Mouse (Mus musculus) ovary, postnatal 36 days (tissue): ENCODE results near the gene Nelfe.
A peak's percentile ranks its signal among the peaks of the same experiment; 100 is the strongest.
"Not testable (repeated sequence)": the region's sequence is repeated elsewhere in the genome, so short reads cannot be mapped to it uniquely, and the experiment has no call there.

Source experiments
- DNase-seq: peaks from one replicate; pipeline ENCODE4 v3.0.0; 2022; ENCODE audit warnings: low spot score, mixed read lengths

Nelfe gene

DNA sequence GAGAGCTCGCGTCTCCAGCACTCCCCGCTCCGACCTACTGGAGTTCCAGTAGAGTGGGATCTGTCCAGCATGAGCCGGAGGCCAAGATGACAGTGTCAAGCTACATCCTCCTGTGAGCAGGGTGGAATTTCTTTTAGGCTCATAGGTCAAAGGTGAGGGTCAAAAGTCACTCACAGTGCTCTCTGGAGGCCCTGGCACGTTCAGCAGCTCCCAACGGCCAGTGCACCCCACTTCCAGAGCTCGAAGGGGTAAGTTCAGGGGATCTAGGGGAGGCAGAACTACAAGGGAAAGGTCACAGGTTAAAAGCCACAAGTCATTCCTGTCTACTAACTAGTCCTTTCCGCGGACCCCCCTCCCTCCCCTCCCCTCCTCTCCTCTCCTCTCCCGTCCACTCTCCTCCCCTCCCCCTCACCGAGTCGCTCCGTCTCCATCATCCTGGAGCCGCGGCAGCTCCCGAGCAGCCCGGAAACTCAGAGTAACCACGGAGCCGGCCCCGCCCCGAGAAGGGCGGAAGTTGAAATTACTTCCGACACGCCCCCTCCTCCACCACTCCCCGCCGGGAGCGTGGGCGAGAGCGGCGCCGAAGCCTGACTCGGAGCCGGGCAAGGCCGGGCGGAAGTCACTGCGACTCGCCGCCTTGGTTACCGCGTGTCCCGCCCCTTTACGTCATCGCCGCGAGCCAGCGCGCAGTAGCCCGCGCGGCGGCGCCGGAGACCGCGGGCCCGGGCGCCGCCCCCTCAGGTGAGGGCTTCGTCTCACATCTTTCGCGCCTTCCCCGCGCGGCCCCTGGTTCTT is at the start of gene Nelfe, which contains the start of gene Skiv2l:
Gene Nelfe, plus strand, starts transcription at position 670 of the 795 bp plus-strand sequence.
Gene Skiv2l, minus strand, starts transcription at position 489 of the 795 bp plus-strand sequence.
- peak; percentile 98 for DNase-seq

GRCm38 (mm10) chr17:34800781-34801305 is 49.3 kb upstream of the Nelfe start:
- DNase-seq: not testable (repeated sequence)

- DNase-seq: not testable (repeated sequence)
Observed at GRCm38 (mm10) chr17:34802756-34803155, 47.4 kb upstream of the Nelfe start.

GRCm38 (mm10) chr17:34803367-34803766 is 46.8 kb upstream of the Nelfe start:
- DNase-seq: not testable (repeated sequence)

DNA sequence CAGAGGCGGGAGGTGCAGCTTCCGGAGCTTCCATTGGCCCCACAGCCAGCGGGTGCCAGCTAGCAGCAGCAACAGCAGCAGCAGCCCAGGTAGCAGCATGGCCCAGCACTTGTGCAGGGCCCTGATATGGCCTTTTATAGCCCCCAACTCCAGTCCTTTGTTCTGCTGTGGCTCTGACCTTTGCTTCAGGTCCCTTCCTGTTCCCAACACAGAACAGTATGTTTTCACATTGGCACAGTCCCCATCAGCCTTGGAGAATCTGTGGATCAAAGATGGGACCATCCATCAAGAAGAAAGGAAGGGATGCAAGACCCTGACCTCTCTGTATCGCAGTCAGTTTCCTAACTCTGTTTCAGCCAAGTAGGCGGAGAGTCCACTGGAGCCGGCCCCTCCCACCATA is 45.9 kb upstream of the Nelfe start, which contains the start of gene Cyp21a1:
Gene Cyp21a1, minus strand, starts transcription at position 261 of the 400 bp plus-strand sequence.
- DNase-seq: not testable (repeated sequence)

- DNase-seq: no peak
Observed at GRCm38 (mm10) chr17:34804871-34805562, 45.2 kb upstream of the Nelfe start.

DNA sequence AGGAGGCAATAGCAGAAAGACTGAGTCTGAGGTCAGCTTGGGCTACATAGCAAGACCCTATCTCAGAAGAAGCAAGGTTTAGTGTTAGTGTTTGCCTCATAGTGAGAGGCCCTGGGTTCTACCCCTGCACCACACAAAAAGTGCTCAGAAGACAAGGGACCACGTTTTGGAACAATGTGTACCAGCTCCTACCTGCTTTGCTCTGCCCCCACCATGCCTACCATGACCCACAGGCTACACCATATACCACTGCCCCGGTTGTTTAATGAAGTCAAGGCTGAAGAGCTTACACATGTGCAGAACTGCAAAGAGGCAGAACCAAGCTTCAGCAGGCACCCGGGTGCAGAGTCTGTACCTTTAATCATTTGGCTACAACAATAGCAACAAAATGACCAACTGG is 43.0 kb upstream of the Nelfe start:
- DNase-seq: no peak

DNA sequence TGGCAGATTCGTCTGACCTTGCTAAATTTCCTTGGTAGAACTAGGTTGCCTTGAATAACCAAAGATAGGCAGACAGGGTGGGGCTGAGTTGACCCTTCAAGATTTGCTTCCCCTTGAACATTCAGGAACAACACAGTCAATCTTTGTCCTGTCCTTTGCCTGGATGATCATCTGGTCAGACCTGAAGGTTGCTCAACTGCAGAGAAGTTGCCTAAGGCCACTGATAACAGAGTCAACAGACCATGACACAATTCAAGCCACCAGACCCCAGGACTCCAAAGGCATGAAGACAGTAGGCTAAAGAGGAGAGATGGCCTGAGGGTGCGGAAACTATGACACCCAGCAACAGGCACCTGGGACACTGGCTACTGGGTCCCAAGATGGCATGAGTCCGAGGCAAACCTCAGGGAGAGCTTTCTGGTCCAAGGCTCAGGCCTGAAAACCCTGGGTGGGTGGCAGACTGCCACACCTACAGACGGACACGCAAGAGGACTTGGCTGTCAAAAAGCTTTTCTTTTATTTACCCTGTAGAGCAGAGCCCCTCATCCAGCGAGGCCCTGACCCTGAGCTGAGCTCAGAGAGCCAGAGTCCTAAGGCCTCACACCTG is 41.5 kb upstream of the Nelfe start:
- DNase-seq: no peak

- not testable (repeated sequence) for DNase-seq
Observed at GRCm38 (mm10) chr17:34810411-34810810, 39.8 kb upstream of the Nelfe start.

GRCm38 (mm10) chr17:34810811-34811210 is 39.4 kb upstream of the Nelfe start:
- not testable (repeated sequence) for DNase-seq

- no peak for DNase-seq
Observed at GRCm38 (mm10) chr17:34811275-34811674, 38.9 kb upstream of the Nelfe start.

GRCm38 (mm10) chr17:34813747-34814146 is 36.4 kb upstream of the Nelfe start:
- peak; percentile 20 for DNase-seq

- DNase-seq: no peak
Observed at GRCm38 (mm10) chr17:34814818-34815370, 35.3 kb upstream of the Nelfe start.

- DNase-seq: not testable (repeated sequence)
Observed at GRCm38 (mm10) chr17:34830776-34831175, 19.4 kb upstream of the Nelfe start.

DNA sequence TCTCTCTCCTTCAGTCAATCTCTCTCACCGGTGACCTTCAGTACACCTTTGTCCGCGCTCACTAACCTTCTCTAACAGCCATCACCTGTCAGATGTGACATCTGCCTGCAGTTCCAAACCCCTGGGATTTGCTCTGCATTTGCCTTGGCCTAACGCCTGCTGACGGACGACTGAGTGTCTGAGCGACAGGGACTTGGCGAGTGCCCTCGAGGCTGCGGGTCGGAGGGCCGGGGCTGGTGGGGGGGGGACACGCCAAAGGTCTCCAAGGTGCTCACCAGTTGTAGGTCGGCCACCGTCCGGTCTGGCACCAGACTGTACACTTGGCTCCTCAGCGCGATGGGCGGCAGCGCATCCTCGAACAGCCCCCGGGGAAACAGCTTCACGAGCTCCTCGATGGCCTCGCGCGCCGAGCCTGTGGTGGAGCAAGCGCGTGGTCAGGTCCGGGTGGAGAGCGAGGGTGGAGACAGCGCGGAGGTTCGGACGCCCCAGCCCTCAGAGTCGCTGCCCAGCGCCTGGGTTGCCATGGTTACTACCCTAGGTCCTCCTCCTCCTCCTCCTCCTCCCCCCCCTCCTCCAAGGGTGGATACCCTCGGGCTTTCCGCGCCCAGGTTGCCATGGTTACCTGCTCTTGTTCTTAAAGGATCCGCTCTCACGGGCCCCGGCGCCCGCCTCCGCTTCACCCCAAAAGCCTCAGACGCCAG is 13.9 kb upstream of the Nelfe start:
- DNase-seq: no peak

- peak; percentile 94 for DNase-seq
Observed at GRCm38 (mm10) chr17:34836856-34837221, 13.4 kb upstream of the Nelfe start, which contains the start of the genes Stk19 and Dxo. Gene Stk19 (minus strand): TSS chr17:34836945. Gene Dxo (plus strand): TSS chr17:34837019.

DNA sequence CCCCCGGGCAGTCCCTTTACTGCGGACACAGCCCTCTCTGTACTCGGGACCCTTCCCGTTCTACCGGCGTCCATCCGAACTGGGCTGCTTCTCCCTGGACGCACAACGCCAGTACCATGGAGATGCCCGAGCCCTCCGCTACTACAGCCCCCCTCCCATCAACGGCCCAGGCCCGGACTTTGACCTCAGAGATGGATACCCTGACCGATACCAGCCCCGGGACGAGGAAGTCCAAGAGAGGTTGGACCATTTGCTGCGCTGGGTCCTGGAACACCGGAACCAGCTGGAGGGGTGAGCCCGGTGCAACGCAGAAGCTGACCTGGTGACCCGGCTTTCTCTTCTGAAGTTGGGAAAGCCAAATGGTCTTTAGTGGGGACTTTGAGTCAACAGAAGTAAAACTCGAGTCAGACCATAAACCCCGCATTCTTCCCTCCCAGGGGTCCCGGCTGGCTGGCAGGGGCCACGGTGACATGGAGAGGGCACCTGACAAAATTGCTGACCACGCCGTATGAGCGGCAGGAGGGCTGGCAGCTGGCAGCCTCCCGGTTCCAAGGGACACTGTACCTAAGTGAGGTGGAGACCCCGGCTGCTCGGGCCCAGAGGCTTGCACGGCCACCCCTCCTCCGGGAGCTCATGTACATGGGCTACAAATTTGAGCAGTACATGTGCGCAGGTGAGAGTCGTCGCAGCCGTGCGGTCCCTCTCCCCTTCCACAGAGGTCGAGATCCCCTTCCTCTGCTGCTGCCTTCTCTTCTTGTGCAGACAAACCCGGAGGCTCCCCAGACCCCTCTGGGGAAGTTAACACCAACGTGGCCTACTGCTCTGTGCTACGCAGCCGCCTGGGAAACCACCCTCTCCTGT is 12.5 kb upstream of the Nelfe start:
- no peak for DNase-seq

DNA sequence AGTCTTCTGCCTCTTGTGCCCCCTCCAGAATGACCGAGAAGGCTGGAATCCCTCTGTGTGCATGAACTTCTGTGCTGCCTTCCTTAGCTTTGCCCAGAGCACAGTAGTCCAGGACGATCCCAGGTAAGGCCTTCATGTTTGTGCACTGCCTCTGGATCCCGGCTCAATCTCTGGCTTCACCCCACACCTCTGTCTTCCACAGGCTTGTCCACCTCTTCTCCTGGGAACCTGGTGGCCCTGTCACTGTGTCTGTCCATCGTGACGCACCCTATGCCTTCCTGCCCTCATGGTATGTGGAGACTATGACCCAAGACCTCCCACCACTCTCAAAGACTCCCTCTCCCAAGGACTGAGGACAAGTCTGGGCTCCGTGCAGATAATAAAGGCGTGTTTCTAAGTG is 11.4 kb upstream of the Nelfe start:
- no peak for DNase-seq

DNA sequence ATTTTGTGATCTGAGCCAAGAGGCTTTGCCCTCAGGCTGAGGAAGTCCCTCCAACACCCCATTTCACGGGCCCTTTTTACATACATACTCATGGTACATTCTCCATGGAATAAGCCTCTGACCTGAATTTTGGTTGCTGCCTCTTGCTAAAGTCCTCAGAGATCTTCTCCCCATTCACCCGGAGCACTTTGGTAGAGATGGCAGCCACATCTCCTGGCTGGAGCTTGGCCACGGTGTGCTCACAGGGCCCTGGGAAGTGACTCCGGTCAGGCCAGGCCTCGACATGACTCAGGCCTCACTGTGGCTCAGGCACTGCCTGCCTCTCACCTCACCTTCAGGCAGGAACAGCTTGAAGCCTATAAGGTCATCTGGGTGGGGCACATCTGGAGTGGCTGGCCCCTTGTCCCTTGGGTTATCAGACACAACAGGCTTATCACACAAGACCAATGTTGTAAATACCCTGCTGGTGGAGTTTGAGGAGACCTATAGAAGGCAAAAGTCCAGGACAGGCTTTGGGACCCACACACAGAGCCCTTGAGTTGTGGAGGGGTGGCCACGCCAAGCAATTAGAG is 9.4 kb upstream of the Nelfe start:
- DNase-seq: no peak

- DNase-seq: no peak
Observed at GRCm38 (mm10) chr17:34844884-34845283, 5.3 kb upstream of the Nelfe start.
